Mouse (Mus musculus) testis, adult 10 weeks (tissue): ENCODE results near the gene Mgll. TPM values are rescaled to one million over a fixed set of nuclear protein-coding genes. Genes with fewer than 3 reads are reported as not detected.

ENCODE experiments used
- polyA plus RNA-seq: library from polyadenylated mRNA; stranded (reverse); fragments of 350-450 nt; fragmentation: Illumina TruSeq; extraction: RNeasy Lipid Tissue Mini Kit (QIAGEN cat#74804); gene quantifications from one replicate; pipeline ENCODE4 v1.2.3, GENCODE M21; 2014; ENCODE audit warnings: low read depth, low replicate concordance

Mgll gene
- 7.9 TPM for polyA plus RNA-seq

GRCm38 (mm10) chr6:88724313-88725195 lies at the start of gene Mgll:
Gene Mgll, plus strand, starts transcription at chr6:88724412.

DNA sequence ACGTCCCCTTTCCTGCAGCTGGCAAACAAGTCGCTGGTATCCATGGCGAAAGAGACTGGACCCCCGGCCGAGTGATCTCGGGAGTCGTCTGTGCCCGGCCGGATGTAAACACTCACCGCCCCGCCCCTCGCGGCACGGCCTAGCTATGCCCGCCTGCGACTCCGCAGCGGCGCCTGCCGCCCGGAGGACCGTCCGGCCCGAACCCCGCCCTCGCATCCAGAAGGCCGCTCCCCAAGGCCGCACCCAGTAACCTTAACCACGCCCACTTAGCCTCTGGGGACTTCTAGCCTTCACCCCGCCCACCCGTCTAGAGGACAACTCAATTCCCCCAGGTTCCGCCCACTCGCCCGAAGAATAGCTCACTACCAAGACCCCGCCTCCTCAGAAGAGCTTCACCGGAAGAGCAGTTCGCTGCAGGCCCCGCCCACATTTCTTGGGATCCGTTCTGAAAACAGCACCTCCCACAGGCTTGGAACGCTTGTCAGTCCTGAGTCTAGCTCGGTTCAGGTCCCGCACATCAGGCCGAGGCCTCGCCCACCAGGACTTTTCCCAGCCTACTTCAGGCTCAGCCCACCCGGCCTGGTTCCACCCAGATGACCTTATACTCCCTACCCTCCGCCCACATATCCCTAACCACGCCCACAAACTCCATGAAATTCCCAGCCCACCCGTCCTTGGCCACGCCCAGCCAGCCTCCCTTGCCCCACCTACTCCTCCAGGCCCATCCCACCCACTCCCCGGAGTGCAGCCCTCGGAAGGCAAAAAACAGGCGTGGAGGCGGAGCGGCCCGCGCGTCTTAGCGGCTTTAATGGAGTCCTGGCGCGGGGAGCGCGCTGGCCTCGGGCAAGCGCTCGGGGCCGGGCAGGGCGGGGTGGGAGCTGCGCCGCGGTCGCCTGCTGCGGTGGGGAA lies 117.8 kb downstream of the Mgll start, which contains the start of gene Abtb1:
Gene Abtb1 (minus strand): TSS at position 204 of the 909 bp plus-strand sequence.

DNA sequence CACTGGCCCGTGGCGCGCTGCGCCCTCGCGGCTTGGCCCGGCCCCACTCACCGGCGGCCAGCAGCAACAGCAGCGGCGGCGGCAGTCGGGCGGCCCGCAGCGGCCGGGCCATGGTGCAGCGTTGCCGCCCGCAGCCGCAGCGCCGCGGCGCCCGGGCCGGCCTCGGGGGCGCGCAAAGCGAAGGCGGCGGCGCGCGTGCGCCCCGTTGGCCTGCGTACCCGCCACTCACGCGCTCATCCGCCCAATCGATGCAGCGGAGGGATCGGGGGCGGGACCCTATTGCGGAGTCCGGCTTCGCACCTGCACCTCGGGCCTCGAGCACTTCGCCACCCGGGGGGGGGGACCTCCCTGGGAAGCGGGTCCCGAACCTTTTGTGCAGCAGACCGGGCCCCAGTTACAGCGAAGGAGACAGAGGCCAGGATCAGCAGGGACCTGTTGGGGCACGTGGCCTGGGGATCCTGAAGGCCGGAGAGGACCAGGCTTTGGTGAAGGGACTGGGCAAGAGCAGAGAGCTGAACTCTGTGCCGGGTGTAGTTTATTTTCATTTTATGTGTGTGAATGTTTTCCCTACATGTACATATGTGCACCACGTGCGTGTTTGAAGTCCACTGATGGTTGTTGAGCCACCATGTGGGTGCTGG lies 150.8 kb downstream of the Mgll start, which contains the start of gene Podxl2:
Gene Podxl2 (minus strand): TSS at position 177 of the 641 bp plus-strand sequence.

Other genes starting within 250 kb of the Mgll start
- gene Sec61a1, start 205.5 kb upstream of the Mgll start, polyA plus RNA-seq = 129 TPM
- gene Kbtbd12, start 86.5 kb upstream of the Mgll start, polyA plus RNA-seq = 4.2 TPM
- gene Abtb1, start 117.6 kb downstream of the Mgll start, polyA plus RNA-seq = 0.64 TPM
- 1.2 TPM for gene Podxl2, start 150.6 kb downstream of the Mgll start, polyA plus RNA-seq
- 1.7 TPM for gene Mcm2, start 174.4 kb downstream of the Mgll start, polyA plus RNA-seq
- gene Tpra1, start 177.8 kb downstream of the Mgll start, polyA plus RNA-seq = 1.9 TPM